Comparison of ENCODE assay signal across 19 mouse cellular contexts in genomic region chr6:81562260-81562659, GRCm38 (mm10).
"Had no signal": no experiment of that assay in that cellular context is flagged by ENCODE, and none has a peak within 500 bp of the region (broad histone marks: within the 10 kb centered on the region; RNA-seq: fewer than 3 reads in every experiment).

No protein-coding gene starts in this region.

- H3K27me3 ChIP-seq: limb, embryonic 12.5 days; limb, embryonic 15.5 days; megakaryocyte, embryonic 14.5 days; midbrain, embryonic 13.5 days; stomach, embryonic 15.5 days had no signal

- H3K9me3 ChIP-seq: limb, embryonic 12.5 days; limb, embryonic 15.5 days; midbrain, embryonic 10.5 days; midbrain, embryonic 13.5 days; stomach, embryonic 15.5 days had no signal

- H3K4me1 ChIP-seq: limb, embryonic 12.5 days; limb, embryonic 15.5 days; megakaryocyte, embryonic 14.5 days; midbrain, embryonic 10.5 days; midbrain, embryonic 13.5 days; stomach, embryonic 15.5 days had no signal

- DNase-seq: kidney, adult 9 months; kidney, postnatal 14 days; kidney, postnatal 4 days; left cerebral cortex, postnatal 4 days; liver, postnatal 0 days; lung, embryonic 14.5 days; lung, postnatal 36 days; right cerebral cortex, postnatal 25 days; spleen, adult 18-20 months; thymus, postnatal 25 days had no signal

- H3K36me3 ChIP-seq: limb, embryonic 12.5 days; limb, embryonic 15.5 days; midbrain, embryonic 10.5 days; midbrain, embryonic 13.5 days; stomach, embryonic 15.5 days had no signal

- H3K4me3 ChIP-seq: limb, embryonic 12.5 days; limb, embryonic 15.5 days; megakaryocyte, embryonic 14.5 days; midbrain, embryonic 10.5 days; midbrain, embryonic 13.5 days; stomach, embryonic 15.5 days had no signal

- ATAC-seq: liver, postnatal 0 days; lung, postnatal 0 days; midbrain, embryonic 13.5 days had no signal

- H3K27ac ChIP-seq: limb, embryonic 12.5 days; limb, embryonic 15.5 days; liver, embryonic 14.5 days; midbrain, embryonic 10.5 days; midbrain, embryonic 13.5 days; stomach, embryonic 15.5 days had no signal

- H3K9ac ChIP-seq: limb, embryonic 12.5 days; limb, embryonic 15.5 days; liver, embryonic 14.5 days; liver, postnatal 0 days; lung, embryonic 14.5 days; midbrain, embryonic 13.5 days; stomach, embryonic 15.5 days had no signal

- H3K4me2 ChIP-seq: limb, embryonic 12.5 days; limb, embryonic 15.5 days; liver, embryonic 11.5 days; lung, embryonic 14.5 days; midbrain, embryonic 13.5 days; stomach, embryonic 15.5 days had no signal
